Mouse (Mus musculus) cerebellum, adult 9-11 months (tissue): ENCODE data around the gene Ric1.

ENCODE experiments used
- DNase-seq: peaks from one replicate; pipeline ENCODE4 v3.0.0; 2022

Ric1 gene

GRCm38 (mm10) chr19:29641510-29641909 lies 119.4 kb downstream of the Ric1 start:
- no peak for DNase-seq

GRCm38 (mm10) chr19:29642211-29642610 lies 120.1 kb downstream of the Ric1 start:
- no peak for DNase-seq

DNA sequence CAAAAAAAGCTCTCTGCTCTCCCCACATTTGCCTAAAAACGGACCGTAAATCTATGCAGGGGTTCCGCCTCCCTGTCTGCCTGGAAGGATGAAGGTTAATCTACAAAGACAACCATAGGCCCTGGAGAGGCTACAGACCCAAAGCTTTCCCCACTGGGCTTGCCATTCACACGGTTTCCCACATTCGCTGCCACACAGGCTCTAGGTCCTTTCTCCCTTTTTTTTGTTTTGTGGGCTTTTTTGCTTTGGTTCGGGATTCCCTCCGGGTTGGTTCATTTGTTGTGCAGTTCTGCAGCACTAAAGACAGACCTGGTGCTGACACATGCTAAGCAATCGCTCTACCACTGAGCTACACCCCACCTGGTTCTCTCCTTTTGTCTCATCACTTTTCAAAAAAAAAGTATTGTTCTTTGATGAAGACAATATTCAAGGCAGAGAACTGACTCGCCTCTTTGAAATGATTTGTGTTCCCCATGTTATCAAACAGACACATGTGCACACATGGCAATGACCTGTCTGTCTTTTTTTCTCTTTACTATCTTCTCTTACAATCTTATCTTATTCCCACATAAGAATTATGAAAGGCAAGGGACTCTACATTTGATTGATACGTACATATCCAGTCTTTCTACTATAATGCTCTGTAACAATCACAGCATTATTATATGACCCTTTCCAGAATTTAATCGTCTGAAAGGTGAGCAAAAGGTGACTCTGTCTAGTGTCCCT lies 121.3 kb downstream of the Ric1 start:
- no peak for DNase-seq

- no peak for DNase-seq
These were observed 122.7 kb downstream of the Ric1 start for GRCm38 (mm10) chr19:29644747-29645146.

DNA sequence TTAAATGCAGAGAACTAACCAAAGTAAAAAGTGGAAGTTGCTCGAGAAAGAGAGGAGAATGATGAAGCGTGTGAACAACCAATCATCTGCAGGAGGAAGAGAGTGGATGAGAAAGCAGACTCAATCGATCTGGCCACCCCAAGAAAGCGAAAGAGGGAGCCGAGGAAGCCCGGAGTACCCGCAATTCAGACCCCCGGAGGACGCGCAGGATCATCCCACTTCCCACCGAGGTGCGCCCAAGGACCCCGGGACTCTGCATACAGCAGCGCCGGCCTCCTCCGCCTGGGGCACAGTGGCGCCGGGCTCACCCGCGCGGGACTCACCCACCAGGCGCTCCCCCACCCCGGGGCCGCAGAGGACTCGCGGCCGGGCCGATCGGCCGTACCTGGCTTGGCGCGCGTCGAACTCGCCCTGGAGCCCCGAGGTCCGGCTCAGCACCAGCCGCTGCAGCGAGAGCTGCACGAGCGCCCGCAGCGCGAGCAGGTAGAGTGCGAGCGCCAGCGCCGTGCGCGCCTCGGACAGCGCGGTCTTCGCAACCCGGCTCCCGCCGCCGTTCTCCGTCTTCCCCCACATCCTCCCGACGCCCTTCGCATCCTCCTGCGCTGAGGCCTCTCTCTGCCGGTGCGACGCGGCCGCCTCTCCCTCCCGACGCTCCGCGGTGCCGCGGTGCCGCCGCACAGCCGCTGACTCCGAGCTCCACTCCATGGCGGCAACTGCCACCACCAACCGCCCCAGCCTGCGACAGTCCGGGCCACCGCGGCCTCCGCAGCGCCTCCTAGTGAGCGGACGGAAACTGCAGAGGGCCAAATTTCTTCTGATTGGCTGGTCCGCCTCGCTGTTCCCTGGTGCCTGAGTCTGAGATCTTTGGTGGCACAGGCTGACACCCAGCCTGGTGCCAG lies 125.8 kb downstream of the Ric1 start, which contains the start of gene Ermp1:
Gene Ermp1 (minus strand): TSS at position 765 of the 899 bp plus-strand sequence.
- DNase-seq: peak; percentile 97

GRCm38 (mm10) chr19:29648550-29648914 lies 126.5 kb downstream of the Ric1 start:
- no peak for DNase-seq

GRCm38 (mm10) chr19:29649683-29650082 lies 127.6 kb downstream of the Ric1 start:
- DNase-seq: no peak

- DNase-seq: no peak
These were observed 131.7 kb downstream of the Ric1 start for GRCm38 (mm10) chr19:29653768-29654265.

GRCm38 (mm10) chr19:29655148-29655547 lies 133.1 kb downstream of the Ric1 start:
- no peak for DNase-seq

DNA sequence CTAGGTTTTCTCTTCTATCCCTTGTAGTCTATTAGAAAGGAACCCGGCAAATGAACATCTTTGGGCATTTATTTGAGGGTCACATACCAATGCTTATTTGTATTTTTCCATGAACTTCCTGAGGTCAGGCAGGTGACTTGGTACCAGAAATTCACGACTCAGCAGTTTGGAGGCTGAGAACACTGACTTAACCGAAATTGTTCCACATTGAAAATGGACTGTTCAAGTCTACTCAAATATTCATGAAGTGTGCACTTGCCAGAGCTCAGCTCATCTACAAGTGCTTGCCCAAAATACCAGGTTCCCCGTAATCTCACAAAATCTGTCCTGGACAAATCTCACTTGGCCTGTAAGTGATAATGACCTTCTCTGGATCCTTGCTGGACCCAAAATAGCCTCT lies 133.9 kb downstream of the Ric1 start:
- DNase-seq: no peak
